9 mouse cellular contexts compared by ENCODE assay signal in genomic region chr2:32191872-32192507, GRCm38 (mm10). TPM values are rescaled to one million over a fixed set of nuclear protein-coding genes. Genes with fewer than 3 reads are reported as not detected.
DNase-seq lines count a peak whose midpoint lies in the region; ATAC-seq and TF ChIP-seq lines count a peak whose summit lies in the region.
"Had no signal": no experiment of that assay in that cellular context is flagged by ENCODE, and none has a peak within 500 bp of the region (broad histone marks: within the 10 kb centered on the region; RNA-seq: fewer than 3 reads in every experiment).

No protein-coding gene starts in this region.

- H3K4me1 ChIP-seq in heart, embryonic 11.5 days (ENCODE audit: control insufficient read depth, insufficient read depth, low read length), result no peaks in the 10 kb centered on the region
- H3K4me1 ChIP-seq in liver, embryonic 11.5 days (replicated peaks; ENCODE audit: control insufficient read depth, insufficient read depth, low read length), result no peaks in the 10 kb centered on the region
- H3K4me1 ChIP-seq in small intestine, adult 2 months (ENCODE audit: control insufficient read depth, insufficient read depth, insufficient read length, low read length), result peaks cover 4% of the 10 kb centered on the region; the same call in 1 of the 2 replicates
- H3K4me1 ChIP-seq: lung, embryonic 15.5 days had no signal

- no peak overlapping the region for H3K27ac ChIP-seq in heart, embryonic 11.5 days (ENCODE audit: low read depth, low read length)
- H3K27ac ChIP-seq in liver, embryonic 11.5 days (ENCODE audit: low read depth, low read length), result no peak overlapping the region
- no peak overlapping the region for H3K27ac ChIP-seq in small intestine, adult 2 months (ENCODE audit: insufficient read depth, low read depth, low read length)
- H3K27ac ChIP-seq: lung, embryonic 15.5 days had no signal

- H3K9me3 ChIP-seq in heart, embryonic 11.5 days (replicated peaks; ENCODE audit: control insufficient read depth, low read length), result no peaks in the 10 kb centered on the region
- H3K9me3 ChIP-seq in liver, embryonic 11.5 days (ENCODE audit: control insufficient read depth, low read length), result no peaks in the 10 kb centered on the region
- H3K9me3 ChIP-seq: lung, embryonic 15.5 days had no signal

- H3K9ac ChIP-seq in heart, embryonic 11.5 days (ENCODE audit: low read depth, low read length), result no peak overlapping the region
- H3K9ac ChIP-seq in liver, embryonic 11.5 days (ENCODE audit: low read depth, low read length), result no peak overlapping the region
- H3K9ac ChIP-seq: lung, embryonic 15.5 days had no signal

- H3K4me3 ChIP-seq in heart, embryonic 11.5 days (ENCODE audit: low read depth, low read length), result no peak overlapping the region
- H3K4me3 ChIP-seq in liver, embryonic 11.5 days (ENCODE audit: low read depth, low read length), result no peak overlapping the region
- no peak overlapping the region for H3K4me3 ChIP-seq in small intestine, adult 2 months (ENCODE audit: low read depth, low read length)
- H3K4me3 ChIP-seq: lung, embryonic 15.5 days had no signal

- no peak for ATAC-seq in heart, embryonic 11.5 days (replicated peaks; ENCODE audit: insufficient number of reproducible peaks, low FRiP score, low TSS enrichment)
- ATAC-seq in liver, embryonic 11.5 days (replicated peaks; ENCODE audit: low FRiP score), result peak; percentile 58; the same call in 1 of the 2 replicates

- peak; percentile 58 for TF ChIP-seq CTCF in brain, embryonic 14.5 days (IDR thresholded peaks at IDR 0.05; ENCODE audit: borderline replicate concordance, extremely low read depth, insufficient read depth, insufficient read length)
- TF ChIP-seq CTCF in small intestine, adult 2 months (IDR thresholded peaks at IDR 0.05; ENCODE audit: extremely low read depth, insufficient read length, insufficient replicate concordance, low read depth, low read length), result peak; percentile 54; the same call in 1 of the 2 replicates

- peaks cover 56% of the 10 kb centered on the region for H3K36me3 ChIP-seq in heart, embryonic 11.5 days (ENCODE audit: control insufficient read depth, insufficient read depth, low read length)
- H3K36me3 ChIP-seq in liver, embryonic 11.5 days (ENCODE audit: control insufficient read depth, insufficient read depth, low read length), result peaks cover 64% of the 10 kb centered on the region
- peaks cover 49% of the 10 kb centered on the region for H3K36me3 ChIP-seq in small intestine, adult 2 months (ENCODE audit: control insufficient read depth, insufficient read depth, low read length)

- intact Hi-C loops in gastrocnemius, postnatal 14 days (cut with DNase I; ENCODE audit: low total_unique reads), result loop anchor here (5.0 kb wide), 1 partner anchor 40 kb away; the partner anchor contains the start of gene Prrc2b

- no peak overlapping the region for H3K4me2 ChIP-seq in heart, embryonic 11.5 days
- no peak overlapping the region for H3K4me2 ChIP-seq in liver, embryonic 11.5 days
- H3K4me2 ChIP-seq: lung, embryonic 15.5 days had no signal

- DNase-seq in heart, adult 18-20 months, result peak; percentile 48 to 69
- DNase-seq in CD4-positive, CD25-positive, alpha-beta regulatory T cell, adult 2 months (ENCODE audit: low read depth, low spot score), result peak; percentile 88
- DNase-seq in brain, embryonic 14.5 days (ENCODE audit: low read depth), result no peak
- DNase-seq in gastrocnemius, postnatal 14 days, result peak; percentile 69
- peak; percentile 60 for DNase-seq in liver, embryonic 11.5 days (ENCODE audit: low spot score)
- DNase-seq in right cerebral cortex, postnatal 10 days (ENCODE audit: low spot score in 2 of 2), result no peak

- 83% methylated on average over 16 of the region's 18 CpGs for WGBS in heart, embryonic 11.5 days (ENCODE audit: insufficient replicate concordance)
- WGBS in liver, embryonic 11.5 days, result 85% methylated on average over 16 of the region's 18 CpGs
- 79% methylated on average over 17 of the region's 18 CpGs for WGBS in small intestine, adult 2 months

- H3K27me3 ChIP-seq in heart, embryonic 11.5 days (ENCODE audit: control insufficient read depth, insufficient read depth, low read length), result no peaks in the 10 kb centered on the region
- H3K27me3 ChIP-seq in liver, embryonic 11.5 days (replicated peaks; ENCODE audit: control insufficient read depth, insufficient read depth, low read length), result no peaks in the 10 kb centered on the region
- H3K27me3 ChIP-seq in small intestine, adult 2 months (ENCODE audit: control insufficient read depth, insufficient read depth, low read length), result no peaks in the 10 kb centered on the region
- H3K27me3 ChIP-seq: lung, embryonic 15.5 days had no signal

- no peak for TF ChIP-seq POLR2A in brain, embryonic 14.5 days (IDR thresholded peaks at IDR 0.05; ENCODE audit: borderline replicate concordance, extremely low read depth, insufficient read depth, insufficient read length, poor library complexity, severe bottlenecking)
- no peak for TF ChIP-seq POLR2A in small intestine, adult 2 months (IDR thresholded peaks at IDR 0.05; ENCODE audit: low read depth, low read length)

RNA-seq across cellular contexts. Expression of gene Prrc2b, which starts 41.1 kb away (rescaled TPM):
- total RNA-seq in heart, adult 18-20 months (2021), result 10 to 100 TPM; 83.5 to 86.2 TPM
- 39.3 and 40.6 TPM in 2 replicates for polyA plus RNA-seq in heart, embryonic 11.5 days (2014; fragmentation: Nextera tagmentation; extraction: Ambion mirVana)
- 94.4 and 171 TPM in 2 replicates for polyA plus RNA-seq in brain, embryonic 14.5 days (2012; rRNA removed)
- 10 to 100 TPM; 79.2 to 83.9 TPM for total RNA-seq in gastrocnemius, postnatal 14 days (2021)
- 37.8 and 48.1 TPM in 2 replicates for polyA plus RNA-seq in liver, embryonic 11.5 days (2014; fragmentation: Nextera tagmentation; extraction: Ambion mirVana)
- polyA plus RNA-seq in small intestine, adult 2 months (2012; rRNA removed), result 16.3 and 23.4 TPM in 2 replicates

RNA-seq across cellular contexts. Expression of gene Pomt1, which starts 44.4 kb away (rescaled TPM):
- total RNA-seq in heart, adult 18-20 months (2021), result 10 to 100 TPM; 13.7 to 17.8 TPM
- polyA plus RNA-seq in heart, embryonic 11.5 days (2014; fragmentation: Nextera tagmentation; extraction: Ambion mirVana), result 12.9 and 15.3 TPM in 2 replicates
- polyA plus RNA-seq in brain, embryonic 14.5 days (2012; rRNA removed), result 46.4 and 48.7 TPM in 2 replicates
- total RNA-seq in gastrocnemius, postnatal 14 days (2021), result 10 to 100 TPM; 14.4 to 17.3 TPM
- 35.7 and 37.1 TPM in 2 replicates for polyA plus RNA-seq in liver, embryonic 11.5 days (2014; fragmentation: Nextera tagmentation; extraction: Ambion mirVana)
- 11.0 and 18.4 TPM in 2 replicates for polyA plus RNA-seq in small intestine, adult 2 months (2012; rRNA removed)

Comparison
In these comparisons a context has a peak if more than half of its experiments do, and no peak if none do; other contexts are left out.
1. DNase-seq: peak in heart, adult 18-20 months (2 of 2), CD4-positive, CD25-positive, alpha-beta regulatory T cell, adult 2 months (single experiment), gastrocnemius, postnatal 14 days (single experiment) and liver, embryonic 11.5 days (single experiment); none in brain, embryonic 14.5 days (single experiment) and right cerebral cortex, postnatal 10 days (0 of 2).